Mouse (Mus musculus): ENCODE results near the gene Gmnc. TPM values are rescaled to one million over a fixed set of nuclear protein-coding genes. Genes with fewer than 3 reads are reported as not detected.

The Gmnc gene
- not detected for polyA plus RNA-seq (2017; shearing (Covaris generic))

DNA sequence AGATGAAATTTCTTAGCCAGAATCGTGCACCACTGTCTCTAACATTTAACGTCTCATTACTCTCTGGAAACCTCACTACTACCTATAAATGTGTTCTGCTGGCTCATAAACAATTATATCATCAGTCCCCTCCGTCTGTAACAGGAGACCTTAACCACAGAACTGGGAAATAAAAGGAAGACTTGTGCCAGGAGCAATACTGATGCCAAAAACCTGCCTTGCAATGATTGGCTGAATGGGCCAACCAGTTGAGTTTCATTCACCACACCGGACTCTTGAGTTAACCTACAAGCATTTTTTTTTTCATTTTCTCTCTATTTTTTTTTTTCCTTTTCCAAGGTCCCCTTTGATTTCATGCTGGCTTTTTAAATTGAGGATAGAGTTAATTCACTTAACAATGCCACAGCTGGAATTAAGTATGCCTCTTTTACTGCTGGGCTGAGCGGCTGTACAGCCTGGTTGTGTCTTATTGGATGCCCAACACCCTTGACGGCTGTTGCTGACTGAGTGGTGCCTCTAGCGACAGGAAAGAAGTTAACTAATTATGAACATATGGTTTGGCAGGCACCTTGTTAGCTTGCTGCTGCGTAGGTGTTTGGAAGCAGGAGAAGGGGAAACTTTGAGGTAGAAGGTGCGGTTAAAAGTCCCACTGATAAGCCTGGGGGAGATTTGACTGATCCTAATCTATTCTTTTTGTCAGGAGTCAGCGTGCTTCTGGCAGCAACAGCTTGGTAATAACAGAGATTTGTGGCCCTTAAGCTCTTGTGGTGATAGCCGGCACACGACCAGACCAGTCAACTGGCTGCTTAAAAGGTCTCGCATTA, at the start of gene Gmnc:
TSS of gene Gmnc (minus strand) at position 176 of the 824 bp plus-strand sequence.

Data from CD4-positive, CD25-positive, alpha-beta regulatory T cell (primary cell).